Mouse (Mus musculus) limb, embryonic 12.5 days (tissue): ENCODE measurements around the gene Ceacam19. TPM values are rescaled to one million over a fixed set of nuclear protein-coding genes. Genes with fewer than 3 reads are reported as not detected.

Experiments
- ATAC-seq: fragments of 200-750 bp; cut with Nextera tagmentation; 2 replicates; pipeline ENCODE4 v1.8.0; 2017; ENCODE audit warnings: low read depth, moderate TSS enrichment; ENCODE audit not compliant: insufficient number of reproducible peaks, insufficient read depth, low FRiP score, low TSS enrichment
- H3K27ac ChIP-seq: fragments of 300-500 bp; sonication (generic); 2 replicates; pipeline ENCODE4 v1.5.1; 2016; ENCODE audit warnings: mild to moderate bottlenecking, moderate library complexity
- H3K27me3 ChIP-seq: fragments of 300-500 bp; sonication (generic); 2 replicates; pipeline ENCODE4 v1.6.1; 2016; ENCODE audit warnings: mild to moderate bottlenecking, moderate library complexity
- H3K36me3 ChIP-seq: fragments of 300-500 bp; sonication (generic); 2 replicates; pipeline ENCODE4 v1.6.1; 2016; ENCODE audit warnings: mild to moderate bottlenecking, moderate library complexity
- H3K4me1 ChIP-seq: fragments of 300-500 bp; sonication (generic); replicated peaks from 2 replicates; pipeline ENCODE4 v1.6.1; 2016
- H3K4me2 ChIP-seq: fragments of 300-500 bp; sonication (generic); 2 replicates; pipeline ENCODE4 v1.6.1; 2016; ENCODE audit warnings: mild to moderate bottlenecking, moderate library complexity
- H3K4me3 ChIP-seq: fragments of 300-500 bp; sonication (generic); replicated peaks from 2 replicates; pipeline ENCODE4 v1.5.1; 2016; ENCODE audit warnings: mild to moderate bottlenecking
- H3K9ac ChIP-seq: fragments of 300-500 bp; sonication (generic); replicated peaks from 2 replicates; pipeline ENCODE4 v1.6.1; 2016; ENCODE audit warnings: mild to moderate bottlenecking, moderate library complexity
- H3K9me3 ChIP-seq: fragments of 300-500 bp; sonication (generic); 2 replicates; pipeline ENCODE4 v1.6.1; 2016; ENCODE audit warnings: mild to moderate bottlenecking, moderate library complexity
- WGBS: fragments of 180-500 bp; shearing (Covaris S2); methylation state at CpG from one replicate; pipeline ENCODE4 v1.1.7; 2016; 5-methylcytosine and 5-hydroxymethylcytosine counted together
- polyA plus RNA-seq: library from polyadenylated mRNA; unstranded; fragments of >200 nt; fragmentation: Nextera tagmentation; extraction: Ambion mirVana; gene quantifications from 2 replicates; pipeline ENCODE4 v1.2.1, GENCODE M21; 2016

Ceacam19 gene
- polyA plus RNA-seq, 1 experiment from 2014 or later, result not detected

DNA sequence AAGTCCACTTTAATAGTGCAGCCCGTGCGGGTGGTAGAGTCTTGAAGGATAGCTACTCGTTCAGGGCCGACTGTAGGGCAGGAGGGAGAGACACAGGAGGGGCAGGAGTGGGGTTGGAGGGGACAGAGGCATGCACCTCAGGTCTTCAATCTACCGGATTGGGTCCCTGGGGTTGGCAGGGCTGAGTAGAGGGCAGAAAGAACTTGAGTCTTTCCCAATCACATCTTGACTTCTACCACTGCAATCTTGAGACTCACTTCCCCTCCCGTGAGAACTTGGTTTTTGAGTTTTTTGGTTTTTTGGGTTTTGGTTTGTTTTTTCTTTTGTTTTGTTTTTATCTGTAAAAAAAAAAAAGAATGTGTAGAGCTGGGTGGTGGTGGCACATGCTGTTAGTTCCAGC is 31.5 kb downstream of the Ceacam19 start:
- H3K27me3 ChIP-seq, result peaks cover 37% of the 10 kb centered on the region
- H3K9ac ChIP-seq, result no peak overlapping the region
- H3K4me1 ChIP-seq, result peaks cover 6% of the 10 kb centered on the region
- no peak overlapping the region for H3K4me2 ChIP-seq
- no peaks in the 10 kb centered on the region for H3K36me3 ChIP-seq
- ATAC-seq, result no peak
- H3K27ac ChIP-seq, result no peak overlapping the region
- 88% methylated on average over 6 of the region's 6 CpGs for WGBS
- no peaks in the 10 kb centered on the region for H3K9me3 ChIP-seq
- no peak overlapping the region for H3K4me3 ChIP-seq

DNA sequence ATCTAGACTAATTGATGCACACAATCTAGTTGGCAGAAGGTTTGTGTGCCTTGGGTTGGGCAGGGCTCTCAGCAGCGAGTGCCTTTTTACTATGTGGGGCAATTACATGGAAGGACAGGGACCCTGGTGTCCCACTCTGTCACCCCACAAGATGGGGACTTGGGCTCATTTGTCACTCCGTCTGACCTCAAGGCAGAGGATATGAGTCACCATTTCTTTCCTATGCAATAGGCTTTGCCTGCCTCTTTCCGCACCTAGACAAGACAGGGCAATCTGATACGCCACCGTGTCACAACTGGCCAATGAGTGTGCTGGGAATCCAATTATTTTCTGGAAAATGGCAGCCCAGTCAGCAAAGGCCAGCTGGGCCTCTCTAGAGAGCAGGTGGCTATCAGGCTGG is 32.1 kb downstream of the Ceacam19 start:
- peaks cover 42% of the 10 kb centered on the region for H3K27me3 ChIP-seq
- 83% methylated on average over 5 of the region's 5 CpGs for WGBS
- H3K9ac ChIP-seq, result no peak overlapping the region
- H3K4me3 ChIP-seq, result no peak overlapping the region
- ATAC-seq, result no peak
- peaks cover 6% of the 10 kb centered on the region for H3K4me1 ChIP-seq
- H3K27ac ChIP-seq, result no peak overlapping the region
- no peaks in the 10 kb centered on the region for H3K36me3 ChIP-seq
- H3K9me3 ChIP-seq, result no peaks in the 10 kb centered on the region
- no peak overlapping the region for H3K4me2 ChIP-seq

DNA sequence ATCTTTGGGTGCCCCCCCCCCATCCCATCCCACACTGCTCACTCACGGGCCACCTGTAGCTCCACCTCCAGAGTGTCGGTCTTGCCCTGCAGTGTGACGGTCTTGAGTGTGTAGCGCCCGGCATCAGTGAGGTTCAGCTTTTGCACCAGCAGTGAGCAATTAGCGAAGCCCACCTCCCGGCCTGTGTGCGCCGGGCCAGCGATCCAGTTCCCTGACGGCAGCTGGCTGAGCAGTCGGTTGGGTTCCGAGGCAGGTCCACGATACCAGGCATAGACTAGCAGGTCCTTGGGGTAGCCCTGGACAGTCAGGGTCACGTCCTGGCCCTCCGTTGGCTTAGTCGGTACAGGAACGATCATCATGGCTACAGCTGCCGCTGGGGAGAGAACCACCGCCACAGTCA is 34.2 kb downstream of the Ceacam19 start:
- 91% methylated on average over 20 of the region's 20 CpGs for WGBS
- H3K4me1 ChIP-seq, result peaks cover 6% of the 10 kb centered on the region
- H3K36me3 ChIP-seq, result no peaks in the 10 kb centered on the region
- H3K9ac ChIP-seq, result no peak overlapping the region
- no peak overlapping the region for H3K4me3 ChIP-seq
- no peak overlapping the region for H3K4me2 ChIP-seq
- no peak for ATAC-seq
- peaks cover 47% of the 10 kb centered on the region for H3K27me3 ChIP-seq
- H3K27ac ChIP-seq, result no peak overlapping the region
- H3K9me3 ChIP-seq, result no peaks in the 10 kb centered on the region

DNA sequence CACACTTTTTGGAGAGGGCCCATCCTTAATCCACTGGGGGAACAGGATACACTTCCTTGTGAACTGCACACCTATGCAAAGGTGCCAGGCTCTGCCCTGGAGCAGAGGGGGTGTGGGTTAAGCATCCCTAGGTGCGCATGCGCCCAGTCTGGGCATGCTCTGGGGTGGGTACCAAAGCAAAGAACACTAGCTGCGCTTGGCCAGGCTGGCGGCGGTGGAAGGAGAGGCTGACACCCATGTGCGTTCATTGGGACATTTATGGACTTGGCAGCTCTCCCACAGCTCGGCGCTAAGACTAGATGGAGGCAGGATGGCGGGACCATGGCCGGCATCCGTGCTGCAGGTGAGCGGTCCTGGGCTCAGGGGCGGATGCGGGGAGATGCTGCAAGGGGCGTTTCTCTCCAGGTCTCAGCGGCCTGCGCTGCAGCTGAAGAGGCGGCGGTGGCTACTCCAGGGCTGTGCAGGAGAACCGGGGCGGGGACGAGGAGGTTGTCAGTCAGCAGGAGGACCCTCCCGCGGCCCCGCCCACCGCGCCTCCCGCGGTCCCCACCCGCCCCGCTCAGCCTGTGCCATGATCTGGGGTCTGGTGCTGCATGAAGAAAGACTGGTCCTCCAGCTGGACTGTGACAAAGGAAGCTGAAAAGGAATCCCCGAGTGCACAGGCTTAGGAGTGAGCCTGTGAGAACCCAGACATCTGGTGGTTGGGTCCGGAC is 35.8 kb downstream of the Ceacam19 start, which contains the start of gene Gm19345:
Gm19345 (plus strand) TSS at position 146 of the 713 bp plus-strand sequence.
- ATAC-seq, result peak; percentile 80
- no peaks in the 10 kb centered on the region for H3K36me3 ChIP-seq
- peak within 1 kb of the TSS; percentile 53 for H3K4me2 ChIP-seq
- no peak within 1 kb of the TSS for H3K27ac ChIP-seq
- peaks cover 6% of the 10 kb centered on the region for H3K4me1 ChIP-seq
- no peaks in the 10 kb centered on the region for H3K9me3 ChIP-seq
- peaks cover 59% of the 10 kb centered on the region for H3K27me3 ChIP-seq
- 3% methylated on average over 33 of the region's 33 CpGs for WGBS
- H3K4me3 ChIP-seq, result peak within 1 kb of the TSS; percentile 28
- H3K9ac ChIP-seq, result no peak within 1 kb of the TSS

DNA sequence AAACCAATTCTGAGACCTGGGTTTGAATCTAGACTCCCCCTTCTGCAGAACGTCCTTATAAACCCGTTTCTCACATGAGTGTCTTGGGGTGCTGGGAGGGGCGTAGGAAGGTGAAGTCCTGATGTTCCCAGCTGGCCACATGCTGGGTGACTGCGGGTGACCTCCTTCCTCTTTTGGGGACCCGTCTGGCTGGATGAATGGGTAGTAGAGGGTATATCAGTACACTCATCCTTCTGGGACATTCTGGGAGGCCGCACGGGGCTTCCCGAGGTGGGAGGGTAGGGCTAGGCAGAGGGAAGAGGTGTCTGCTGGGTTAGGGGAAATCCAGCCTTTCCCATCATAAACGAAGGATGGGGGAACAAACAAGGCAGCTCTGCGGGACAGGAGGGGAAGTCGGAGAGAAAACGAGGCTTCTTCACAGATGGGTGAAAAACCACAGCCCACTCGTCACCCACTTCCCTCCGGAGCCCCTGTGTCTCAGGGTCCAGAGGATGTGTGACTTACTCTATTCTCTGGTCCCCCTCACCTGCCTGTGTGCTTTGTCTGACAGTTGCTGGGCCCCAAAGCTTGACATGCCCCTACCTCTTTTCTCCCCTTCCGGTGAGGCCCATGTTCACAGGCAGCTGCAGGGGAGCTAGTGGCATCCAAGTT is 43.1 kb downstream of the Ceacam19 start:
- Histone ChIP-seq H3K4me2 (no peak overlapping the region), H3K4me1 (no peaks in the 10 kb centered on the region; the same call in 1 of the 2 replicates), H3K9ac (no peak overlapping the region), H3K27ac (no peak overlapping the region), H3K4me3 (no peak overlapping the region), H3K27me3 (peaks cover 61% of the 10 kb centered on the region), H3K36me3 (no peaks in the 10 kb centered on the region), H3K9me3 (no peaks in the 10 kb centered on the region)
- no peak for ATAC-seq
- WGBS, result 67% methylated on average over 15 of the region's 15 CpGs

DNA sequence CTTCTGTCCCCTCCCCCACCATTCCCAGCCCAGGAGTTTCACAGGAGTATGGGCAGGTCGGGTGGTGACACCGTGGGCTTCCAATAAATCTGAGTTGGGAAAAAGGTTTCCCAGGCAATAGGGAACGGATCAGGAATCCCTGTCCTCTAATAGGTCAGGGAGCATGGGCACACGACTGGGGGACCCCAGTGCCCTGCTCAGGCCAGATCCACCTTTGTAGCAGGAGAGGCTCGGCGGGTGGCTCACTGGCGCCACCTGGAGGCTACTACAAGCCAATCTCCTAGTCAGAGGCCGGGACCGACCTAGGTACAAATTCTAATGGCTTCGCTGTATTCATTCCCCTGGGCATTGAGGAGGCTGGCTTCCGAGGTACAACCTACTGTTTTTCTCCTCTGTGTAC is 44.2 kb downstream of the Ceacam19 start:
- 0 out of 2 replicates have a peak, but pooled peaks have one; percentile 69 for ATAC-seq
- H3K4me1 ChIP-seq, result no peaks in the 10 kb centered on the region; the same call in 1 of the 2 replicates
- H3K4me3 ChIP-seq, result no peak overlapping the region
- no peak overlapping the region for H3K4me2 ChIP-seq
- 2% methylated on average over 11 of the region's 11 CpGs for WGBS
- no peaks in the 10 kb centered on the region for H3K36me3 ChIP-seq
- H3K9ac ChIP-seq, result no peak overlapping the region
- no peaks in the 10 kb centered on the region for H3K9me3 ChIP-seq
- peaks cover 58% of the 10 kb centered on the region for H3K27me3 ChIP-seq
- H3K27ac ChIP-seq, result no peak overlapping the region

DNA sequence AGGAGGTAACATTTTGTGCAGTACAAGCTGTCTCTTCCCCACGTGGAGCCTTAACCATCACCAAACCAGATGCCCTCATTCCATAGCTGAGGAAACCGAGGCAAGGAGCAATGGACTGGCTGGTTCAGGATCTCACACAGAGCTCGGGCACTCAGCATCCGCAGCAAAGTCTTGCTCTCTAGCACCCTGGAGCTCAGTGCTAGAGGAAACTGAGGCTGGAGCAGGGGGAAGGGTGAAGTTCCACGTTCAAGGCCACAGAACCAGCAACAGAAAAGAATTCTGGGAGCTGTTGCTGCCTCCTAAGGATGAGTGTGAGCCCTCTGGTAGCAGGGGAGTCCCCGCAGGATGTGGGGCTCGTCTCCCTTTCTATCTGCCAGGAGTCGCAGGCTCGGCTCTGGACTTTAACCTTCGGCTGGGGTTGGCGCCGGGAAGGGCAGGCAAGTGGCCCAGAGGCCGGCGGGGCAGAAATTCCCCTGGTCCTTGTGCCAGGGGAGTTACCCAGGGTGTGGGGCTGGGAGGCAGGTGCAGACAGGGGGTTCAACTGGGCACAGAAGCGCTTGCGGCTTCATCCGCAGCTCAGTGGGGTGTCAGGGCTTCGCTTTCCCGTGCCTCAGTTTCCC is 44.8 kb downstream of the Ceacam19 start:
- Histone ChIP-seq H3K27ac (no peak overlapping the region), H3K4me2 (no peak overlapping the region), H3K4me3 (no peak overlapping the region), H3K36me3 (no peaks in the 10 kb centered on the region), H3K27me3 (peaks cover 52% of the 10 kb centered on the region), H3K9me3 (no peaks in the 10 kb centered on the region), H3K4me1 (no peaks in the 10 kb centered on the region; the same call in 1 of the 2 replicates), H3K9ac (no peak overlapping the region; the same call in 1 of the 2 replicates)
- 28% methylated on average over 19 of the region's 19 CpGs for WGBS
- ATAC-seq, result no peak

DNA sequence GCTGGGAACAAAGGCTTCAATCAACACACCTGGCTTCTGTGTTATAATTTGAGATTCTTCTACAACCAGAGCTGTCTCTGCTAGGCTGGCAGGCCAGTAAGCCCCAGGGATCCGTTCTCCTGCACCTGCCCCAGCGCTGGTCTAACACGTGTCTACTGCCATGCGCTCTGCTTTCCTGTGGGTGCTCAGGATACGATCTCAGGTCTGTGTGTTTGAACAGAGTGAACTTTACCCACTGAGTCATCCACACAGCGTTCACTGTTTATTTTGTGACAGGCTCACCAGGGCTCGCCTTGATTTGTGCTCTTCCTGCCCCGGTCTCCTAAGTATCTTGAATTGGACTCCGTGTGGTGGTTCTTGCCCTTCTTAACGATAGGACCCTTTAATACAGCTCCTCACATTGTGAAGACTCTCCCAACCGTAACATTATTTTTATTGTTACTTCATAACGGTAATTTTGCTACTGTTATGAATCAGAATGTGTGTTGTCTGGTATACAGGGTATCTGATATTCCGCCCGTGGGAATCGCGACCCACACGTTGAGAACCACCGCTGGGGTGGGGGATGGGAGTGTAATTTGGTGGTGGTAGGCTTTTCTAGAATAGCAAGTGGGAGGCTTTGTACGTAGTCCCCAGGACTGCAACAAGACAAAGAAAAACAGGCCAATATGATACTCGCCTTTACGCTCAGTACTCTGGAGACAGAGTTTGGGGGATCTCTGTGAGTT is 45.9 kb downstream of the Ceacam19 start:
- Histone ChIP-seq H3K27me3 (peaks cover 41% of the 10 kb centered on the region), H3K4me2 (no peak overlapping the region)
- 84% methylated on average over 21 of the region's 21 CpGs for WGBS

DNA sequence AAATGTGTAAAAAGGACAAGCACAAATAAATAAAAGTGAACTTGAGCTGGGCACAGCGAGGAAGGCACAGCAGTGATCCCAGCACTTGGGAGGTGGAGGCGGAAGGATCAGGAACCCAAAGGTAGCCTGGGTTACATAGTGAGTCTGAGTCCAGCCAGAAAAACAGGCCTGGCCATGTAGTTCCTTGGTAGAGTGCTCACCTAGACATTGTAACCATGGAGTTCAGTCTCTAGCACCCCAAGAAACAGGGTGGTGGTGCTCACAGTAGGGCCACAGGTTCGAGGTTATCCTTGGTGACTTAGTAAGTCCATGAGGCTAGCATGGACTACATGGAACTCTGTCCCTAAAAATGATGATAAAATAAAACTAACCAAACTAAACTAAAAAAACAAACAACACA is 46.8 kb downstream of the Ceacam19 start:
- H3K4me2 ChIP-seq, result no peak overlapping the region
- no peak for ATAC-seq
- H3K36me3 ChIP-seq, result no peaks in the 10 kb centered on the region
- WGBS, result 77% methylated on average over 3 of the region's 3 CpGs
- H3K9me3 ChIP-seq, result no peaks in the 10 kb centered on the region
- no peak overlapping the region for H3K4me3 ChIP-seq
- H3K27me3 ChIP-seq, result peaks cover 34% of the 10 kb centered on the region
- no peak overlapping the region for H3K27ac ChIP-seq
- no peak overlapping the region for H3K9ac ChIP-seq
- H3K4me1 ChIP-seq, result no peaks in the 10 kb centered on the region

More for the DNA sequence above, 45.9 kb downstream of the Ceacam19 start:
- no peak overlapping the region for H3K27ac ChIP-seq
- H3K4me1 ChIP-seq, result no peaks in the 10 kb centered on the region
- no peak overlapping the region for H3K9ac ChIP-seq
- H3K36me3 ChIP-seq, result no peaks in the 10 kb centered on the region
- no peak for ATAC-seq
- H3K4me3 ChIP-seq, result no peak overlapping the region
- no peaks in the 10 kb centered on the region for H3K9me3 ChIP-seq

DNA sequence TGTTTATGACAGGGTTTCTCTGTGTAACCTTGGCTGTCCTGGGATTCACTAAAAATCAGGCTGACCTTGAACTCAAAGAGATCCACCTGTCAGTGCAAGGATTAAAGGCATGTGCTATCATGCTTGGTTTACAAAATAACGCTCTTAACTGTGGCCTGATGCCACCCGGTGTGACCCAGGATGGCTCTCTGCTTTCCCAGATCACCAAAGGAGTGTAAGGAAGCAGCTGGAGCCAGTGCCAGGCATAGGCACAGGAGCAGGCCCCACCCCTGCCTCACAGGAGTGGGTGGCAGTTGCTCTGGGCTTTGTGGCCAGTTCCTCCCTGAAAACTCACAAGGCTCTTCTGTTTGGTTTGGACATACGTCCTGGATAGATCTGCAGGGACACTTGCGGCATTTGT is 47.4 kb downstream of the Ceacam19 start:
- no peaks in the 10 kb centered on the region for H3K4me1 ChIP-seq
- no peak overlapping the region for H3K9ac ChIP-seq
- H3K36me3 ChIP-seq, result no peaks in the 10 kb centered on the region
- no peak overlapping the region for H3K27ac ChIP-seq
- WGBS, result 79% methylated on average over 4 of the region's 4 CpGs
- peaks cover 30% of the 10 kb centered on the region for H3K27me3 ChIP-seq
- no peak for ATAC-seq
- H3K4me3 ChIP-seq, result no peak overlapping the region
- no peaks in the 10 kb centered on the region for H3K9me3 ChIP-seq
- H3K4me2 ChIP-seq, result no peak overlapping the region

DNA sequence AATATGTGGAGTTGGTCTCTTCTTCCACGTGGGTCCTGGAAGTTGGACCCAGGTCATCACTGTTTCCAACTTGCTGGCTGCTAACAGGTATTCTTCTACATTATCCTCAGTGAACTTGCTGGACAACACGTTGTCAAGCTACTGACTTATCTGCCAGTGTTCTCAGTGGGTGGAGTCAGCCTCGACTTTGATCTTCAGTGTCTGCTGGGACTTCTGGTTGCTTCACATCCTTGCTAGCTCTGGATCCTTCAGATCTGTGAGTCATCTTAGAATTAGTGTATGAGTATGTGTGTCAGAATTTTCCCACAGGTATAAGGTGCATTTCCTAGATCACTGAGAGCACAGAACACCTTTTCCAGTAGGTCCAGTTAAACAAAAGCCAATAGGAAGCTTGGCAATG is 50.9 kb downstream of the Ceacam19 start:
- H3K4me3 ChIP-seq, result no peak overlapping the region
- no peak for ATAC-seq
- H3K9ac ChIP-seq, result no peak overlapping the region
- no peaks in the 10 kb centered on the region for H3K9me3 ChIP-seq
- H3K4me2 ChIP-seq, result no peak overlapping the region
- 58% methylated on average over 3 of the region's 3 CpGs for WGBS
- no peaks in the 10 kb centered on the region for H3K4me1 ChIP-seq
- peaks cover 7% of the 10 kb centered on the region; the same call in 1 of the 2 replicates for H3K27me3 ChIP-seq
- H3K36me3 ChIP-seq, result no peaks in the 10 kb centered on the region
- no peak overlapping the region for H3K27ac ChIP-seq
